ENCODE assay signal across 15 mouse cellular contexts in genomic region chr14:33362122-33362521, GRCm38 (mm10).
DNase-seq lines count a peak whose midpoint lies in the region; ATAC-seq and TF ChIP-seq lines count a peak whose summit lies in the region.
"Had no signal": no experiment of that assay in that cellular context is flagged by ENCODE, and none has a peak within 500 bp of the region (broad histone marks: within the 10 kb centered on the region; RNA-seq: fewer than 3 reads in every experiment).

No protein-coding gene starts in this region.

- peaks cover 10% of the 10 kb centered on the region; the same call in 1 of the 2 replicates for H3K4me1 ChIP-seq in heart, embryonic 16.5 days (ENCODE audit: control insufficient read depth, insufficient read depth, low read length)
- peaks cover 17% of the 10 kb centered on the region for H3K4me1 ChIP-seq in neural tube, embryonic 13.5 days (replicated peaks)
- H3K4me1 ChIP-seq in neural tube, embryonic 15.5 days = peaks cover 18% of the 10 kb centered on the region
- peaks cover 16% of the 10 kb centered on the region for H3K4me1 ChIP-seq in liver, embryonic 12.5 days
- H3K4me1 ChIP-seq in forebrain, postnatal 0 days (ENCODE audit: insufficient read depth) = no peaks in the 10 kb centered on the region

- DNase-seq in heart, postnatal 4 days = no peak
- peak; percentile 21 for DNase-seq in yolk sac, embryonic 10.5 days (ENCODE audit: low spot score)
- DNase-seq in forebrain, postnatal 0 days = no peak
- DNase-seq: cerebellum, adult 9-11 months; gastrocnemius, postnatal 10 days; kidney, adult 8-10 months; lung, postnatal 14 days; thymus, postnatal 25 days had no signal

- peaks cover 17% of the 10 kb centered on the region for H3K27me3 ChIP-seq in heart, embryonic 16.5 days (ENCODE audit: control insufficient read depth, insufficient read depth, low read length)
- no peaks in the 10 kb centered on the region for H3K27me3 ChIP-seq in neural tube, embryonic 13.5 days
- no peaks in the 10 kb centered on the region for H3K27me3 ChIP-seq in neural tube, embryonic 15.5 days (replicated peaks)
- peaks cover 30% of the 10 kb centered on the region for H3K27me3 ChIP-seq in liver, embryonic 12.5 days (replicated peaks)
- H3K27me3 ChIP-seq in forebrain, postnatal 0 days (ENCODE audit: insufficient read depth, low read length) = no peaks in the 10 kb centered on the region
- H3K27me3 ChIP-seq: forebrain, embryonic 13.5 days; hindbrain, embryonic 12.5 days; midbrain, embryonic 13.5 days had no signal

- WGBS in heart, embryonic 16.5 days = 48% methylated on average over 14 of the region's 14 CpGs
- WGBS in neural tube, embryonic 13.5 days = 69% methylated on average over 14 of the region's 14 CpGs
- 77% methylated on average over 14 of the region's 14 CpGs for WGBS in neural tube, embryonic 15.5 days
- WGBS in liver, embryonic 12.5 days (ENCODE audit: insufficient replicate concordance) = 49% methylated on average over 14 of the region's 14 CpGs
- 74% methylated on average over 14 of the region's 14 CpGs for WGBS in forebrain, postnatal 0 days

- H3K27ac ChIP-seq in heart, embryonic 16.5 days (ENCODE audit: low read length) = no peak overlapping the region
- no peak overlapping the region for H3K27ac ChIP-seq in neural tube, embryonic 13.5 days (replicated peaks)
- no peak overlapping the region for H3K27ac ChIP-seq in neural tube, embryonic 15.5 days (replicated peaks)
- no peak overlapping the region for H3K27ac ChIP-seq in liver, embryonic 12.5 days
- no peak overlapping the region for H3K27ac ChIP-seq in forebrain, postnatal 0 days (ENCODE audit: low read depth, low read length)
- H3K27ac ChIP-seq: forebrain, embryonic 13.5 days; hindbrain, embryonic 12.5 days; midbrain, embryonic 13.5 days had no signal

- ATAC-seq in heart, embryonic 16.5 days (replicated peaks; ENCODE audit: extremely low read depth, insufficient read depth, low FRiP score) = no peak
- no peak for ATAC-seq in neural tube, embryonic 13.5 days (ENCODE audit: low read depth)
- ATAC-seq in neural tube, embryonic 15.5 days (ENCODE audit: low FRiP score) = no peak
- ATAC-seq in liver, embryonic 12.5 days = 0 out of 2 replicates have a peak, but pooled peaks have one; percentile 30
- no peak for ATAC-seq in forebrain, postnatal 0 days
- ATAC-seq: forebrain, embryonic 13.5 days; midbrain, embryonic 13.5 days had no signal

- H3K9me3 ChIP-seq in heart, embryonic 16.5 days (replicated peaks; ENCODE audit: control insufficient read depth, low read length) = no peaks in the 10 kb centered on the region
- no peaks in the 10 kb centered on the region for H3K9me3 ChIP-seq in neural tube, embryonic 13.5 days
- H3K9me3 ChIP-seq in neural tube, embryonic 15.5 days (replicated peaks) = no peaks in the 10 kb centered on the region
- no peaks in the 10 kb centered on the region for H3K9me3 ChIP-seq in liver, embryonic 12.5 days (replicated peaks)
- H3K9me3 ChIP-seq in forebrain, postnatal 0 days (ENCODE audit: low read length) = no peaks in the 10 kb centered on the region
- H3K9me3 ChIP-seq: forebrain, embryonic 13.5 days; hindbrain, embryonic 12.5 days; midbrain, embryonic 13.5 days had no signal

- H3K9ac ChIP-seq in heart, embryonic 16.5 days (ENCODE audit: low read length) = peak overlapping the region; percentile 52; the same call in 1 of the 2 replicates
- H3K9ac ChIP-seq in neural tube, embryonic 13.5 days = 0 out of 2 replicates have a peak overlapping the region, but pooled peaks have one; percentile 2
- no peak overlapping the region for H3K9ac ChIP-seq in neural tube, embryonic 15.5 days (replicated peaks)
- H3K9ac ChIP-seq in liver, embryonic 12.5 days = no peak overlapping the region
- no peak overlapping the region for H3K9ac ChIP-seq in forebrain, postnatal 0 days
- H3K9ac ChIP-seq: forebrain, embryonic 13.5 days; hindbrain, embryonic 12.5 days; midbrain, embryonic 13.5 days had no signal

- TF ChIP-seq CTCF in forebrain, postnatal 0 days (IDR thresholded peaks at IDR 0.05; ENCODE audit: low read depth) = no peak

- H3K4me2 ChIP-seq in heart, embryonic 16.5 days (ENCODE audit: low read depth, low read length) = peak overlapping the region; percentile 56
- no peak overlapping the region for H3K4me2 ChIP-seq in neural tube, embryonic 13.5 days
- H3K4me2 ChIP-seq in neural tube, embryonic 15.5 days = no peak overlapping the region
- H3K4me2 ChIP-seq in liver, embryonic 12.5 days = peak overlapping the region; percentile 40
- H3K4me2 ChIP-seq in forebrain, postnatal 0 days (ENCODE audit: low read depth) = no peak overlapping the region
- H3K4me2 ChIP-seq: forebrain, embryonic 13.5 days; hindbrain, embryonic 12.5 days; midbrain, embryonic 13.5 days had no signal

- no peak overlapping the region for H3K4me3 ChIP-seq in heart, embryonic 16.5 days (ENCODE audit: low read length)
- no peak overlapping the region for H3K4me3 ChIP-seq in neural tube, embryonic 13.5 days
- no peak overlapping the region for H3K4me3 ChIP-seq in neural tube, embryonic 15.5 days (replicated peaks)
- H3K4me3 ChIP-seq in liver, embryonic 12.5 days = peak overlapping the region; percentile 17; the same call in 1 of the 2 replicates
- H3K4me3 ChIP-seq in forebrain, postnatal 0 days (ENCODE audit: low read depth, low read length) = no peak overlapping the region
- H3K4me3 ChIP-seq: forebrain, embryonic 13.5 days; hindbrain, embryonic 12.5 days; midbrain, embryonic 13.5 days had no signal

- no peaks in the 10 kb centered on the region for H3K36me3 ChIP-seq in heart, embryonic 16.5 days (ENCODE audit: control insufficient read depth, insufficient read depth)
- H3K36me3 ChIP-seq in neural tube, embryonic 13.5 days = no peaks in the 10 kb centered on the region
- no peaks in the 10 kb centered on the region for H3K36me3 ChIP-seq in neural tube, embryonic 15.5 days
- H3K36me3 ChIP-seq in liver, embryonic 12.5 days = 0 out of 2 replicates have a peak, but pooled peaks cover 5% of the 10 kb centered on the region
- no peaks in the 10 kb centered on the region for H3K36me3 ChIP-seq in forebrain, postnatal 0 days (ENCODE audit: insufficient read depth)
- H3K36me3 ChIP-seq: hindbrain, embryonic 12.5 days; midbrain, embryonic 13.5 days had no signal

Comparison
In these comparisons a context has a peak if more than half of its experiments do, and no peak if none do; other contexts are left out.
1. H3K9ac ChIP-seq: peak in heart, embryonic 16.5 days (single experiment) and neural tube, embryonic 13.5 days (single experiment); none in neural tube, embryonic 15.5 days (single experiment), liver, embryonic 12.5 days (single experiment) and forebrain, postnatal 0 days (single experiment).
2. H3K4me2 ChIP-seq: peak in heart, embryonic 16.5 days (single experiment) and liver, embryonic 12.5 days (single experiment); none in neural tube, embryonic 13.5 days (single experiment), neural tube, embryonic 15.5 days (single experiment) and forebrain, postnatal 0 days (single experiment).